Mouse (Mus musculus): ENCODE data around the gene Sel1l2. TPM values are rescaled to one million over a fixed set of nuclear protein-coding genes. Genes with fewer than 3 reads are reported as not detected.
A peak's percentile ranks its signal among the peaks of the same experiment; 100 is the strongest.

The Sel1l2 gene
- polyA plus RNA-seq, 1 experiment from 2014 or later = not detected

- Histone ChIP-seq H3K4me3 (ENCODE audit: low read depth, low read length) (no peak overlapping the region), H3K27me3 (replicated peaks; ENCODE audit: insufficient read depth, low read length) (no peaks in the 10 kb centered on the region), H3K9me3 (ENCODE audit: low read length) (no peaks in the 10 kb centered on the region), H3K4me2 (replicated peaks; ENCODE audit: low read depth, low read length) (no peak overlapping the region), H3K4me1 (ENCODE audit: insufficient read depth, low read depth, low read length) (no peaks in the 10 kb centered on the region), H3K27ac (ENCODE audit: low read length) (no peak overlapping the region), H3K36me3 (ENCODE audit: insufficient read depth, low read length) (no peaks in the 10 kb centered on the region), H3K9ac (replicated peaks; ENCODE audit: low read depth) (no peak overlapping the region)
- ATAC-seq = no peak
- DNase-seq (ENCODE audit: low spot score) = no peak
- no peak for TF ChIP-seq EP300 (IDR thresholded peaks at IDR 0.05)
- no peak for TF ChIP-seq CTCF (IDR thresholded peaks at IDR 0.05)
- 61% methylated on average over 1 of the region's 1 CpGs for WGBS
These were observed 24.7 kb downstream of the Sel1l2 start for GRCm38 (mm10) chr2:140364804-140365203.

- no peaks in the 10 kb centered on the region for H3K9me3 ChIP-seq (ENCODE audit: low read length)
- H3K4me1 ChIP-seq (ENCODE audit: insufficient read depth, low read depth, low read length) = no peaks in the 10 kb centered on the region
- no peak overlapping the region for H3K4me2 ChIP-seq (replicated peaks; ENCODE audit: low read depth, low read length)
- no peaks in the 10 kb centered on the region for H3K27me3 ChIP-seq (replicated peaks; ENCODE audit: insufficient read depth, low read length)
- no peaks in the 10 kb centered on the region for H3K36me3 ChIP-seq (ENCODE audit: insufficient read depth, low read length)
- WGBS = 25% methylated on average over 2 of the region's 2 CpGs
- DNase-seq (ENCODE audit: low spot score) (peak; percentile 14), ATAC-seq (peak; percentile 38; the same call in 1 of the 2 replicates)
- H3K27ac ChIP-seq (ENCODE audit: low read length) = no peak overlapping the region
- H3K4me3 ChIP-seq (ENCODE audit: low read depth, low read length) = no peak overlapping the region
- H3K9ac ChIP-seq (replicated peaks; ENCODE audit: low read depth) = no peak overlapping the region
- TF ChIP-seq EP300 (IDR thresholded peaks at IDR 0.05) = no peak
- no peak for TF ChIP-seq CTCF (IDR thresholded peaks at IDR 0.05)
These were observed 29.6 kb downstream of the Sel1l2 start for GRCm38 (mm10) chr2:140359905-140360304.

- H3K36me3 ChIP-seq (ENCODE audit: insufficient read depth, low read length) = no peaks in the 10 kb centered on the region
- ATAC-seq (no peak), DNase-seq (ENCODE audit: low spot score) (no peak)
- 65% methylated on average over 7 of the region's 7 CpGs for WGBS
- H3K9ac ChIP-seq (replicated peaks; ENCODE audit: low read depth) = no peak overlapping the region
- TF ChIP-seq EP300 (IDR thresholded peaks at IDR 0.05) (no peak), CTCF (IDR thresholded peaks at IDR 0.05) (no peak)
- H3K27ac ChIP-seq (ENCODE audit: low read length) = no peak overlapping the region
- no peaks in the 10 kb centered on the region for H3K9me3 ChIP-seq (ENCODE audit: low read length)
- no peak overlapping the region for H3K4me3 ChIP-seq (ENCODE audit: low read depth, low read length)
- no peak overlapping the region for H3K4me2 ChIP-seq (replicated peaks; ENCODE audit: low read depth, low read length)
- no peaks in the 10 kb centered on the region for H3K4me1 ChIP-seq (ENCODE audit: insufficient read depth, low read depth, low read length)
- H3K27me3 ChIP-seq (replicated peaks; ENCODE audit: insufficient read depth, low read length) = no peaks in the 10 kb centered on the region
These were observed 47.1 kb downstream of the Sel1l2 start for GRCm38 (mm10) chr2:140342394-140342793.

DNA sequence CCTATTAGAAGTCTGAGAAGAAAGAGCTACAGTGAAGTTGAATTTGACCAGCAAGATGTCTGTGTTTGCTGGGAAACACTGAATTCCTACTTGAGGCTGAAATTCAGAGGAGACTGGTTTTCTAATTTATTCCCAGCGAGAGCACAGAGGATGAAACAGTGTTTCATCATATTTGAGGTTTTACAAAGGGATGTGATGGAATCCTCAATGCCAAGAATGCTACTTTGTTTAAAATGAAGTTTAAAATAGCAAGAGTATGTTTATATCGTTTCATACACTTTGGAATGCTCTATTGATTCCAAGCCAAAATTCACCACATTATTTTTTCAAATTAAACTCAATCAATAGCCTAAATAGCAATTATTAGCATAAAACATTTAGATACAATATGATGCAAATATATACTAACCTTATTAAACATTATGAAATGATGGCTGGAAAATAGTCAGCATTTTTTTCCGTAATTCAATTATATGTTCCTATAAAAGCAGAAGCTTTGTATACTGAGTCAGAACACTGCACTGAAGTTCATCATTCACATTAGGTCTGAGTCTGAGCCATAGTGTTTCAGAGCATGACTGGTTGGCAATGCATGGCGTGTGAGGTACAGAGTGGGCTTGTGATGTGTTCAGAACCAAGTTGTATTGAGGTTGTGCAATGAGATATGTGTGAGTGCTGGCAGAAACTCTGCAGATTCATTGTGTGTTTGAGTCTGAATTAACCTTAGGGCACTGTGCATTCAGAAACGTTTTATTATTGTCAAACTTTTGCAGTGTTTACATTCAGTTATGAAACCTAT, 58.8 kb downstream of the Sel1l2 start:
- no peak overlapping the region for H3K9ac ChIP-seq (replicated peaks; ENCODE audit: low read depth)
- no peak overlapping the region for H3K4me2 ChIP-seq (replicated peaks; ENCODE audit: low read depth, low read length)
- no peaks in the 10 kb centered on the region for H3K27me3 ChIP-seq (replicated peaks; ENCODE audit: insufficient read depth, low read length)
- WGBS = 38% methylated on average over 5 of the region's 5 CpGs
- no peaks in the 10 kb centered on the region for H3K9me3 ChIP-seq (ENCODE audit: low read length)
- ATAC-seq (peak; percentile 35; the same call in 1 of the 2 replicates), DNase-seq (ENCODE audit: low spot score) (peak; percentile 35)
- H3K4me1 ChIP-seq (ENCODE audit: insufficient read depth, low read depth, low read length) = no peaks in the 10 kb centered on the region
- H3K27ac ChIP-seq (ENCODE audit: low read length) = no peak overlapping the region
- TF ChIP-seq EP300 (IDR thresholded peaks at IDR 0.05) (no peak), CTCF (IDR thresholded peaks at IDR 0.05) (no peak)
- H3K36me3 ChIP-seq (ENCODE audit: insufficient read depth, low read length) = no peaks in the 10 kb centered on the region
- no peak overlapping the region for H3K4me3 ChIP-seq (ENCODE audit: low read depth, low read length)

- Histone ChIP-seq H3K4me2 (replicated peaks; ENCODE audit: low read depth, low read length) (no peak overlapping the region), H3K27me3 (replicated peaks; ENCODE audit: insufficient read depth, low read length) (no peaks in the 10 kb centered on the region), H3K4me1 (ENCODE audit: insufficient read depth, low read depth, low read length) (no peaks in the 10 kb centered on the region), H3K36me3 (ENCODE audit: insufficient read depth, low read length) (no peaks in the 10 kb centered on the region), H3K4me3 (ENCODE audit: low read depth, low read length) (no peak overlapping the region), H3K27ac (ENCODE audit: low read length) (no peak overlapping the region), H3K9ac (replicated peaks; ENCODE audit: low read depth) (no peak overlapping the region), H3K9me3 (ENCODE audit: low read length) (no peaks in the 10 kb centered on the region)
- peak; percentile 51 for DNase-seq (ENCODE audit: low spot score)
- ATAC-seq = no peak
- 64% methylated on average over 3 of the region's 3 CpGs for WGBS
- TF ChIP-seq CTCF (IDR thresholded peaks at IDR 0.05) (no peak), EP300 (IDR thresholded peaks at IDR 0.05) (no peak)
These were observed 86.4 kb downstream of the Sel1l2 start for GRCm38 (mm10) chr2:140302976-140303708.

- H3K9me3 ChIP-seq (ENCODE audit: low read length) = no peaks in the 10 kb centered on the region
- DNase-seq (ENCODE audit: low spot score) = no peak
- 26% methylated on average over 4 of the region's 4 CpGs for WGBS
- H3K4me1 ChIP-seq (ENCODE audit: insufficient read depth, low read depth, low read length) = no peaks in the 10 kb centered on the region
- H3K9ac ChIP-seq (replicated peaks; ENCODE audit: low read depth) = no peak overlapping the region
- no peaks in the 10 kb centered on the region for H3K27me3 ChIP-seq (replicated peaks; ENCODE audit: insufficient read depth, low read length)
- no peak overlapping the region for H3K27ac ChIP-seq (ENCODE audit: low read length)
- no peak for ATAC-seq
- TF ChIP-seq CTCF (IDR thresholded peaks at IDR 0.05) (no peak), EP300 (IDR thresholded peaks at IDR 0.05) (no peak)
- H3K36me3 ChIP-seq (ENCODE audit: insufficient read depth, low read length) = no peaks in the 10 kb centered on the region
- H3K4me2 ChIP-seq (replicated peaks; ENCODE audit: low read depth, low read length) = no peak overlapping the region
- H3K4me3 ChIP-seq (ENCODE audit: low read depth, low read length) = no peak overlapping the region
These were observed 92.4 kb downstream of the Sel1l2 start for GRCm38 (mm10) chr2:140297155-140297554.
